Mouse (Mus musculus): ENCODE results near the gene Tesmin. TPM values are rescaled to one million over a fixed set of nuclear protein-coding genes. Genes with fewer than 3 reads are reported as not detected.

The Tesmin gene
- total and polyA plus RNA-seq, 2 experiments from 2014 or later, result 1.1 to 2.9 TPM

DNA sequence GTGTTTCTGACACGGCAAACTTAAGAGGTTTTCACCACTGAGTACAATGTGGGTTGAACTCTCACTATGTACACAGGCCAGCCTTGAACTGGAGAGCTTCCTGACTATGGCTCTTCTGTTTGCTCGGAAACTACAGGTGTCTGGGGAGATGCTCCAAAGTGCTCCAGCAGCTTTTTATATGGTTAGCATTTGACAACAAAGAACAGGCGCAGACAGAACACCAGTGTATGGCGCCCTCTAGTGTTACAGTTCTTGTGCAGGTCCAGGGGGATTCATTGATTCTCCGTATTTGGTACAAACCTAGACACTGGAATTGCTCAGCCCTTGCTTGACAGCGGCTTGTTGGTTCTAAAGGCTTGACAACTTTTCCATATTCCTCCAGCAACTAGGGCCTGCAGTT is 62.5 kb downstream of the Tesmin start:
- 20% methylated on average over 6 of the region's 6 CpGs for WGBS

GRCm38 (mm10) chr19:3451649-3452048 is 63.0 kb downstream of the Tesmin start:
- Histone ChIP-seq H3K27ac (ENCODE audit: low read depth) (no peak overlapping the region), H3K9me3 (replicated peaks; ENCODE audit: control insufficient read depth, low read length) (no peaks in the 10 kb centered on the region), H3K9ac (replicated peaks; ENCODE audit: low read depth, low read length) (no peak overlapping the region), H3K27me3 (ENCODE audit: control insufficient read depth, insufficient read depth, low read length) (no peaks in the 10 kb centered on the region), H3K36me3 (replicated peaks; ENCODE audit: control insufficient read depth, insufficient read depth, low read length) (peaks cover 25% of the 10 kb centered on the region), H3K4me2 (ENCODE audit: low read depth, low read length) (no peak overlapping the region), H3K4me1 (ENCODE audit: control insufficient read depth, insufficient read depth) (no peaks in the 10 kb centered on the region), H3K4me3 (ENCODE audit: low read depth, low read length) (no peak overlapping the region)
- ATAC-seq (ENCODE audit: insufficient read depth, low read depth), result no peak
- no peak for DNase-seq (ENCODE audit: low spot score)
- TF ChIP-seq EP300 (IDR thresholded peaks at IDR 0.05; ENCODE audit: low read depth) (no peak), CTCF (IDR thresholded peaks at IDR 0.05; ENCODE audit: low read depth) (no peak)
- WGBS, result 54% methylated on average over 6 of the region's 6 CpGs

More for the DNA sequence above, 62.5 kb downstream of the Tesmin start:
- ATAC-seq (ENCODE audit: insufficient read depth, low read depth) (peak; percentile 48; the same call in 1 of the 2 replicates), DNase-seq (ENCODE audit: low spot score) (peak; percentile 63)
- H3K4me2 ChIP-seq (ENCODE audit: low read depth, low read length), result no peak overlapping the region
- H3K4me3 ChIP-seq (ENCODE audit: low read depth, low read length), result no peak overlapping the region
- H3K9me3 ChIP-seq (replicated peaks; ENCODE audit: control insufficient read depth, low read length), result no peaks in the 10 kb centered on the region
- TF ChIP-seq CTCF (IDR thresholded peaks at IDR 0.05; ENCODE audit: low read depth) (peak; percentile 78), EP300 (IDR thresholded peaks at IDR 0.05; ENCODE audit: low read depth) (no peak)
- no peaks in the 10 kb centered on the region for H3K4me1 ChIP-seq (ENCODE audit: control insufficient read depth, insufficient read depth)
- H3K36me3 ChIP-seq (replicated peaks; ENCODE audit: control insufficient read depth, insufficient read depth, low read length), result peaks cover 20% of the 10 kb centered on the region
- H3K9ac ChIP-seq (replicated peaks; ENCODE audit: low read depth, low read length), result no peak overlapping the region
- H3K27me3 ChIP-seq (ENCODE audit: control insufficient read depth, insufficient read depth, low read length), result no peaks in the 10 kb centered on the region
- H3K27ac ChIP-seq (ENCODE audit: low read depth), result no peak overlapping the region

Other genes with a start within 250 kb of the Tesmin start
- gene Mrpl21, start 106.0 kb upstream of the Tesmin start, total RNA-seq (2014; rRNA removed; ENCODE audit: low replicate concordance), result 54.9 and 65.9 TPM in 2 replicates
- gene Mrpl21, start 106.0 kb upstream of the Tesmin start, polyA plus RNA-seq (2015; fragmentation: Nextera tagmentation; extraction: Ambion mirVana), result 105 and 113 TPM in 2 replicates
- 4.5 and 5.2 TPM in 2 replicates for gene Ighmbp2, start 105.8 kb upstream of the Tesmin start, total RNA-seq (2014; rRNA removed; ENCODE audit: low replicate concordance)
- gene Ighmbp2, start 105.8 kb upstream of the Tesmin start, polyA plus RNA-seq (2015; fragmentation: Nextera tagmentation; extraction: Ambion mirVana), result 3.1 and 3.7 TPM in 2 replicates
- gene Cpt1a, start 66.5 kb upstream of the Tesmin start, total RNA-seq (2014; rRNA removed; ENCODE audit: low replicate concordance), result 43.6 and 79.4 TPM in 2 replicates
- 43.9 and 49.8 TPM in 2 replicates for gene Cpt1a, start 66.5 kb upstream of the Tesmin start, polyA plus RNA-seq (2015; fragmentation: Nextera tagmentation; extraction: Ambion mirVana)
- gene Gal, start 25.7 kb downstream of the Tesmin start, total RNA-seq (2014; rRNA removed; ENCODE audit: low replicate concordance), result 2.3 TPM in 1 of 2 replicates, not detected in the other
- gene Gal, start 25.7 kb downstream of the Tesmin start, polyA plus RNA-seq (2015; fragmentation: Nextera tagmentation; extraction: Ambion mirVana), result 2.4 and 3.1 TPM in 2 replicates
- gene Ppp6r3, start 186.9 kb downstream of the Tesmin start, total RNA-seq (2014; rRNA removed; ENCODE audit: low replicate concordance), result 58.8 and 90.6 TPM in 2 replicates
- 31.1 and 32.4 TPM in 2 replicates for gene Ppp6r3, start 186.9 kb downstream of the Tesmin start, polyA plus RNA-seq (2015; fragmentation: Nextera tagmentation; extraction: Ambion mirVana)